Mouse (Mus musculus) liver, embryonic 14.5 days (tissue): ENCODE data around the gene Clcnka. TPM values are rescaled to one million over a fixed set of nuclear protein-coding genes. Genes with fewer than 3 reads are reported as not detected.

Experiments used
- ATAC-seq: fragments of 200-750 bp; cut with Nextera tagmentation; 2 replicates; pipeline ENCODE4 v1.8.0; 2017; ENCODE audit warnings: moderate number of reproducible peaks, mild to moderate bottlenecking, moderate library complexity; ENCODE audit not compliant: insufficient read depth
- DNase-seq, 3 experiments: peaks; one replicate each; pipeline ENCODE4 v3.0.0-alpha.2; 2012 to 2013; ENCODE audit warnings: low read depth in 3 of 3, low spot score in 3 of 3
- H3K27ac ChIP-seq: fragments of 300-500 bp; sonication (generic); 2 replicates; pipeline ENCODE4 v1.5.1; 2014; ENCODE audit warnings: moderate library complexity, mild to moderate bottlenecking, control low read depth, inconsistent platforms
- H3K27me3 ChIP-seq: fragments of 300-500 bp; sonication (generic); 2 replicates; pipeline ENCODE4 v1.6.1; 2014; ENCODE audit warnings: mild to moderate bottlenecking, low read length, moderate library complexity; ENCODE audit not compliant: control insufficient read depth, insufficient read depth
- H3K36me3 ChIP-seq: fragments of 300-500 bp; sonication (generic); replicated peaks from 2 replicates; pipeline ENCODE4 v1.6.1; 2014; ENCODE audit warnings: low read depth; ENCODE audit not compliant: control insufficient read depth, insufficient read depth
- H3K4me1 ChIP-seq, 2 experiments: fragments of 200-500 bp in 1 of 2; fragments of 300-500 bp in 1 of 2; sonication (generic) in 1 of 2; replicated peaks; 2 replicates each; pipeline ENCODE4 v1.6.1; 2012 to 2014; ENCODE audit warnings: antibody characterized with exemption in 1 of 2, inconsistent platforms in 1 of 2, low read length in 1 of 2; ENCODE audit not compliant: control insufficient read depth in 2 of 2, insufficient read depth in 2 of 2
- H3K4me2 ChIP-seq: fragments of 300-500 bp; sonication (generic); 2 replicates; pipeline ENCODE4 v1.6.1; 2014; ENCODE audit warnings: low read depth, mild to moderate bottlenecking, control low read depth, moderate library complexity
- H3K4me3 ChIP-seq, 2 experiments: fragments of 200-500 bp in 1 of 2; fragments of 300-500 bp in 1 of 2; sonication (generic) in 1 of 2; 2 replicates each; pipeline ENCODE4 v1.5.1; 2012 to 2014; ENCODE audit warnings: low read depth in 2 of 2, low read length in 2 of 2, mild to moderate bottlenecking in 2 of 2, control low read depth in 1 of 2, inconsistent platforms in 1 of 2, moderate library complexity in 1 of 2; ENCODE audit not compliant: insufficient read depth in 1 of 2
- H3K9ac ChIP-seq: fragments of 300-500 bp; sonication (generic); replicated peaks from 2 replicates; pipeline ENCODE4 v1.6.1; 2014; ENCODE audit warnings: mild to moderate bottlenecking, control low read depth, moderate library complexity
- H3K9me3 ChIP-seq: fragments of 300-500 bp; sonication (generic); 2 replicates; pipeline ENCODE4 v1.6.1; 2016; ENCODE audit warnings: low read length, mixed read lengths; ENCODE audit not compliant: control insufficient read depth
- CTCF ChIP-seq: IDR thresholded peaks from 2 replicates; pipeline ENCODE4 v1.5.1; 2016; ENCODE audit warnings: antibody characterized with exemption, low read depth, control low read depth
- EP300 ChIP-seq: IDR thresholded peaks from 2 replicates; pipeline ENCODE4 v1.6.1; 2016; ENCODE audit warnings: antibody characterized with exemption, low read depth
- WGBS: fragments of 180-500 bp; shearing (Covaris S2); extraction: QIAGEN DNeasy Blood & Tissue Kit; methylation state at CpG from one replicate; pipeline ENCODE4 v1.1.7; 2014; ENCODE audit not compliant: insufficient replicate concordance; 5-methylcytosine and 5-hydroxymethylcytosine counted together
- polyA plus RNA-seq, 2 experiments: library from polyadenylated mRNA; depleted of rRNA in 1 of 2; stranded (reverse) in 1 of 2; unstranded in 1 of 2; fragments of >200 nt; fragmentation: Nextera tagmentation in 1 of 2; extraction: Ambion mirVana in 1 of 2; gene quantifications; 2 replicates each; pipeline versions ENCODE4 v1.2.1 to v1.2.3; 2012 to 2014

Clcnka gene
- polyA plus RNA-seq, 2 experiments = not detected

- TF ChIP-seq EP300 (no peak), CTCF (no peak)
- Histone ChIP-seq H3K4me3 (no peak overlapping the region), H3K9me3 (no peaks in the 10 kb centered on the region), H3K27me3 (no peaks in the 10 kb centered on the region), H3K4me1 (peaks cover 0 to 3% of the 10 kb centered on the region in 2 experiments; a peak in 1 of 4 replicates), H3K4me2 (no peak overlapping the region), H3K27ac (no peak overlapping the region), H3K36me3 (no peaks in the 10 kb centered on the region), H3K9ac (no peak overlapping the region)
- peak; percentile 39 for ATAC-seq
- WGBS = 18% methylated on average over 8 of the region's 8 CpGs
- DNase-seq = no peak
These were observed 51.1 kb downstream of the Clcnka start for GRCm38 (mm10) chr4:141347365-141347797.

GRCm38 (mm10) chr4:141345219-141345618 is 53.3 kb downstream of the Clcnka start:
- no peak overlapping the region for H3K4me3 ChIP-seq
- H3K36me3 ChIP-seq = no peaks in the 10 kb centered on the region
- H3K9me3 ChIP-seq = no peaks in the 10 kb centered on the region
- ATAC-seq = no peak
- WGBS = 67% methylated on average over 12 of the region's 12 CpGs
- no peak overlapping the region for H3K4me2 ChIP-seq
- peaks cover 0 to 3% of the 10 kb centered on the region in 2 experiments; a peak in 1 of 4 replicates for H3K4me1 ChIP-seq
- DNase-seq = no peak
- TF ChIP-seq EP300 (no peak), CTCF (no peak)
- no peak overlapping the region for H3K27ac ChIP-seq
- no peak overlapping the region for H3K9ac ChIP-seq
- H3K27me3 ChIP-seq = no peaks in the 10 kb centered on the region

GRCm38 (mm10) chr4:141343515-141343914 is 55.0 kb downstream of the Clcnka start:
- peaks cover 0 to 3% of the 10 kb centered on the region in 2 experiments; a peak in 1 of 4 replicates for H3K4me1 ChIP-seq
- H3K27me3 ChIP-seq = no peaks in the 10 kb centered on the region
- TF ChIP-seq CTCF (no peak), EP300 (no peak)
- H3K9ac ChIP-seq = no peak overlapping the region
- no peaks in the 10 kb centered on the region for H3K9me3 ChIP-seq
- no peak overlapping the region for H3K4me2 ChIP-seq
- H3K36me3 ChIP-seq = no peaks in the 10 kb centered on the region
- ATAC-seq (no peak), DNase-seq (no peak)
- no peak overlapping the region for H3K4me3 ChIP-seq
- 60% methylated on average over 7 of the region's 7 CpGs for WGBS
- no peak overlapping the region for H3K27ac ChIP-seq

GRCm38 (mm10) chr4:141341477-141341876 is 57.0 kb downstream of the Clcnka start:
- ATAC-seq (no peak), DNase-seq (no peak)
- Histone ChIP-seq H3K9ac (no peak overlapping the region), H3K27ac (no peak overlapping the region), H3K4me1 (no peaks in the 10 kb centered on the region), H3K36me3 (no peaks in the 10 kb centered on the region), H3K4me2 (no peak overlapping the region), H3K27me3 (no peaks in the 10 kb centered on the region), H3K4me3 (no peak overlapping the region), H3K9me3 (no peaks in the 10 kb centered on the region)
- no peak for TF ChIP-seq EP300
- 46% methylated on average over 7 of the region's 7 CpGs for WGBS

GRCm38 (mm10) chr4:141338853-141339252 is 59.7 kb downstream of the Clcnka start:
- H3K4me2 ChIP-seq = no peak overlapping the region
- no peak overlapping the region for H3K9ac ChIP-seq
- 18% methylated on average over 1 of the region's 1 CpGs for WGBS
- H3K27ac ChIP-seq = no peak overlapping the region
- DNase-seq = no peak
- no peaks in the 10 kb centered on the region for H3K9me3 ChIP-seq
- H3K4me3 ChIP-seq = no peak overlapping the region
- H3K36me3 ChIP-seq = no peaks in the 10 kb centered on the region
- no peaks in the 10 kb centered on the region for H3K27me3 ChIP-seq
- TF ChIP-seq EP300 = no peak
- no peak for TF ChIP-seq CTCF
- no peak for ATAC-seq
- H3K4me1 ChIP-seq = no peaks in the 10 kb centered on the region
